Mouse (Mus musculus) limb, embryonic 14.5 days (tissue): ENCODE measurements around the gene Stard8. TPM values are rescaled to one million over a fixed set of nuclear protein-coding genes. Genes with fewer than 3 reads are reported as not detected.
"Not testable (repeated sequence)": the region's sequence is repeated elsewhere in the genome, so short reads cannot be mapped to it uniquely, and the experiment has no call there.

ENCODE experiments used
- ATAC-seq: fragments of 200-750 bp; cut with Nextera tagmentation; 2 replicates; pipeline ENCODE4 v1.8.0; 2017; ENCODE audit warnings: low read depth, moderate number of reproducible peaks, moderate TSS enrichment; ENCODE audit not compliant: low FRiP score
- DNase-seq: peaks from one replicate; pipeline ENCODE4 v3.0.0-alpha.2; 2015; ENCODE audit warnings: low spot score
- H3K27ac ChIP-seq: fragments of 300-500 bp; sonication (generic); replicated peaks from 2 replicates; pipeline ENCODE4 v1.5.1; 2014; ENCODE audit warnings: low read depth, mild to moderate bottlenecking, low read length, moderate library complexity, mixed read lengths
- H3K27me3 ChIP-seq: fragments of 300-500 bp; sonication (generic); 2 replicates; pipeline ENCODE4 v1.6.1; 2014; ENCODE audit warnings: low read length, mixed read lengths; ENCODE audit not compliant: control insufficient read depth, insufficient read depth
- H3K36me3 ChIP-seq: fragments of 300-500 bp; sonication (generic); 2 replicates; pipeline ENCODE4 v1.6.1; 2014; ENCODE audit warnings: mild to moderate bottlenecking, low read length, moderate library complexity, mixed read lengths; ENCODE audit not compliant: control insufficient read depth, insufficient read depth
- H3K4me1 ChIP-seq: fragments of 300-500 bp; sonication (generic); 2 replicates; pipeline ENCODE4 v1.6.1; 2014; ENCODE audit warnings: antibody characterized with exemption, low read length, mixed read lengths; ENCODE audit not compliant: control insufficient read depth, insufficient read depth
- H3K4me2 ChIP-seq: fragments of 300-500 bp; sonication (generic); replicated peaks from 2 replicates; pipeline ENCODE4 v1.6.1; 2014; ENCODE audit warnings: low read depth, mild to moderate bottlenecking, low read length, moderate library complexity; ENCODE audit not compliant: severe bottlenecking
- H3K4me3 ChIP-seq: fragments of 300-500 bp; sonication (generic); replicated peaks from 2 replicates; pipeline ENCODE4 v1.5.1; 2014; ENCODE audit warnings: low read length
- H3K9ac ChIP-seq: fragments of 300-500 bp; sonication (generic); 2 replicates; pipeline ENCODE4 v1.6.1; 2014; ENCODE audit warnings: mild to moderate bottlenecking, low read depth, low read length, moderate library complexity; ENCODE audit not compliant: severe bottlenecking
- H3K9me3 ChIP-seq: fragments of 300-500 bp; sonication (generic); 2 replicates; pipeline ENCODE4 v1.6.1; 2016; ENCODE audit warnings: low read length; ENCODE audit not compliant: control insufficient read depth
- POLR2A ChIP-seq: fragments of 200-500 bp; IDR thresholded peaks from 2 replicates; pipeline ENCODE4 v1.8.0; 2012; ENCODE audit warnings: inconsistent platforms, mild to moderate bottlenecking, moderate library complexity, borderline replicate concordance; ENCODE audit not compliant: insufficient read depth, insufficient read length; ENCODE audit errors: extremely low read depth
- WGBS: fragments of 180-500 bp; shearing (Covaris S2); extraction: QIAGEN DNeasy Blood & Tissue Kit; methylation state at CpG from one replicate; pipeline ENCODE4 v1.1.7; 2014; 5-methylcytosine and 5-hydroxymethylcytosine counted together
- polyA plus RNA-seq, 2 experiments: library from polyadenylated mRNA; depleted of rRNA in 1 of 2; stranded (reverse) in 1 of 2; unstranded in 1 of 2; fragments of >200 nt; fragmentation: Nextera tagmentation in 1 of 2; extraction: Ambion mirVana in 1 of 2; gene quantifications; 2 replicates each; pipeline versions ENCODE4 v1.2.1 to v1.2.3; 2012 to 2014

The Stard8 gene
- polyA plus RNA-seq (2012; rRNA removed), result 13.7 and 15.7 TPM in 2 replicates
- polyA plus RNA-seq (2014; fragmentation: Nextera tagmentation; extraction: Ambion mirVana), result 7.0 and 7.4 TPM in 2 replicates

DNA sequence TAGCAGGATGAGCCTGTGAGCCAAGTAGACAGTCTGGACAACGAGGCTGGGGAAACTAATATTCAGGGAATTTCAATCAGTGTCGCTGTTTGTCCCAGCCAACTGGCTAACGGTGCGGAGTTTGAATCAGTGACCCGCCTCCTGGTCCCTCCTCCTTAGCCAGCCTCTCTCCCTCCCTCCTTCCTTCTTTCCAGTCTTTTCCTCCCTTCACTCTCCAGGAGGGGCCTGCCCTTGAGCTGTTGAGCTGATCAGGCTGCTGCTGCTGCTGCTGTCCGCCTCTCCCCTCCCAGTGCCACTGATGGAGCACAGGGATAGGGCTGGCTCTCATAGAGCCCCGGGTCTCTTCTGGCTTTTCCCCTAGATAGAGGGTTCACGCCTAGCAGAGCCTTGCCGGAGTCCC, at the start of gene Stard8:
Stard8 (plus strand) TSS at position 203 of the 400 bp plus-strand sequence.
- H3K4me1 ChIP-seq, result no peaks in the 10 kb centered on the region
- H3K27ac ChIP-seq, result no peak within 1 kb of the TSS
- peak within 1 kb of the TSS; percentile 14; the same call in 1 of the 2 replicates for H3K4me3 ChIP-seq
- H3K9ac ChIP-seq, result no peak within 1 kb of the TSS
- no peak for ATAC-seq
- no peak for TF ChIP-seq POLR2A
- H3K36me3 ChIP-seq, result no peaks in the 10 kb centered on the region
- WGBS, result 40% methylated on average over 9 of the region's 9 CpGs
- peak within 1 kb of the TSS; percentile 25; the same call in 1 of the 2 replicates for H3K4me2 ChIP-seq
- H3K27me3 ChIP-seq, result 0 out of 2 replicates have a peak, but pooled peaks cover 3% of the 10 kb centered on the region
- H3K9me3 ChIP-seq, result no peaks in the 10 kb centered on the region
- DNase-seq, result no peak

DNA sequence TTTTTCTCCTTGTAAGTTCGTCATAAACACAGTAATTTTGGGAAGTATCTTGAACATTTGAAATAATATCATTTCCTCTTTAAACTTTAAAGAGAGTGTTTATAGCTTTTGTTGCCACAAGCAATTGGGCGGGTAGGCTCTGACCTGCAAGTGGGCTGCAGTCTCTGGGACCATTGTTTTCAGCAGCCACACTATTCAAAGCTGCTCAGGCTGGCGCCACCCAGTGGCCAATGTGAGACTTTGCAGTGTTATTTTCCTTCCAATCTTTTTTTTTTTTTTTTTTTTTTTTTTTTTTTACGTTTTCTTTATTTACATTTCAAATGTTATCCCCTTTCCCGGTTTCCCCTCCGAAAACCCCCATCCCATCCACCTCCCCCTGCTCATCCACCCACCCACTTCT, 49.1 kb upstream of the Stard8 start:
- peak; percentile 12 for DNase-seq
- no peaks in the 10 kb centered on the region for H3K36me3 ChIP-seq
- H3K9me3 ChIP-seq, result no peaks in the 10 kb centered on the region
- no peak overlapping the region for H3K27ac ChIP-seq
- no peak overlapping the region for H3K9ac ChIP-seq
- 15% methylated on average over 6 of the region's 6 CpGs for WGBS
- no peak for TF ChIP-seq POLR2A
- no peak overlapping the region for H3K4me2 ChIP-seq
- H3K4me1 ChIP-seq, result no peaks in the 10 kb centered on the region
- no peak overlapping the region for H3K4me3 ChIP-seq
- ATAC-seq, result no peak
- no peaks in the 10 kb centered on the region for H3K27me3 ChIP-seq

- TF ChIP-seq POLR2A, result no peak
- ATAC-seq (no peak), DNase-seq (no peak)
- Histone ChIP-seq H3K27ac (no peak overlapping the region), H3K9ac (no peak overlapping the region), H3K36me3 (no peaks in the 10 kb centered on the region), H3K27me3 (no peaks in the 10 kb centered on the region), H3K4me2 (no peak overlapping the region), H3K4me3 (no peak overlapping the region), H3K4me1 (no peaks in the 10 kb centered on the region), H3K9me3 (no peaks in the 10 kb centered on the region)
- WGBS, result 85% methylated on average over 9 of the region's 9 CpGs
Measured at GRCm38 (mm10) chrX:98958287-98958686, 44.8 kb upstream of the Stard8 start.

GRCm38 (mm10) chrX:98959050-98959449, 44.0 kb upstream of the Stard8 start:
- Histone ChIP-seq H3K36me3 (no peaks in the 10 kb centered on the region), H3K4me3 (no peak overlapping the region), H3K27ac (no peak overlapping the region), H3K9me3 (no peaks in the 10 kb centered on the region), H3K27me3 (no peaks in the 10 kb centered on the region), H3K4me2 (no peak overlapping the region), H3K9ac (no peak overlapping the region), H3K4me1 (no peaks in the 10 kb centered on the region)
- 81% methylated on average over 4 of the region's 4 CpGs for WGBS
- ATAC-seq (no peak), DNase-seq (no peak)
- no peak for TF ChIP-seq POLR2A

- TF ChIP-seq POLR2A, result no peak
- H3K36me3 ChIP-seq, result no peaks in the 10 kb centered on the region
- H3K4me1 ChIP-seq, result no peaks in the 10 kb centered on the region
- H3K27ac ChIP-seq, result no peak overlapping the region
- no peak overlapping the region for H3K4me3 ChIP-seq
- H3K9ac ChIP-seq, result no peak overlapping the region
- no peaks in the 10 kb centered on the region for H3K9me3 ChIP-seq
- H3K4me2 ChIP-seq, result no peak overlapping the region
- no peaks in the 10 kb centered on the region for H3K27me3 ChIP-seq
- no peak for ATAC-seq
- no peak for DNase-seq
Measured at GRCm38 (mm10) chrX:98963742-98964141, 39.3 kb upstream of the Stard8 start.

DNA sequence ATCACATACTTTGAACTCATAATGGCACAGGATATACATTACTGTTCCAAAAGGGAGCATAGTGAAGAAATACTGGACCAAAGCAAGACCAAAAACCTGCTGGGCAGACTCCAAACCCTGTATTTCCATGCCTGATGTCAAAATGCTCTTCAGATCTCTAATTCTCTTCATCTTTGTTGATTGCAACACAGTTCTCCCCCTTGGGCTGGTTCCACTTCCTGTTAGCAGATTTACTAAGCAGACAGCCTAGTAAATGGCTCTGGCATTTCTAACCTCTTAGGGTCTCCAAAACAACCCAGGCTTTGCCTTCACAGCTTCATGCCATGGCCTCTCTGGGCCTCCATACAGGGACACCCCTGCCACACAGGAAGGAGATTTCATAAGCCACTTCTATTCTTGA, 38.5 kb upstream of the Stard8 start:
- TF ChIP-seq POLR2A, result no peak
- H3K36me3 ChIP-seq, result no peaks in the 10 kb centered on the region
- H3K27ac ChIP-seq, result no peak overlapping the region
- no peak for DNase-seq
- H3K9ac ChIP-seq, result no peak overlapping the region
- H3K27me3 ChIP-seq, result no peaks in the 10 kb centered on the region
- H3K4me3 ChIP-seq, result no peak overlapping the region
- H3K9me3 ChIP-seq, result no peaks in the 10 kb centered on the region
- no peak overlapping the region for H3K4me2 ChIP-seq
- H3K4me1 ChIP-seq, result no peaks in the 10 kb centered on the region
- no peak for ATAC-seq

- H3K9me3 ChIP-seq, ATAC-seq, DNase-seq, H3K27ac ChIP-seq, H3K4me1 ChIP-seq, H3K27me3 ChIP-seq, H3K4me2 ChIP-seq, H3K4me3 ChIP-seq, H3K9ac ChIP-seq, H3K36me3 ChIP-seq: not testable (repeated sequence)
- WGBS, result 60% methylated on average over 5 of the region's 5 CpGs
Measured at GRCm38 (mm10) chrX:98986611-98987010, 16.4 kb upstream of the Stard8 start.
